ENCODE assay signal across 16 mouse cellular contexts in genomic region chr5:113629248-113629647, GRCm38 (mm10).
"Had no signal": no experiment of that assay in that cellular context is flagged by ENCODE, and none has a peak within 500 bp of the region (broad histone marks: within the 10 kb centered on the region; RNA-seq: fewer than 3 reads in every experiment).

No protein-coding gene starts in this region.

- H3K4me2 ChIP-seq: kidney, embryonic 15.5 days; limb, embryonic 12.5 days; liver, embryonic 11.5 days; liver, embryonic 15.5 days; lung, embryonic 14.5 days; midbrain, embryonic 12.5 days had no signal

- H3K4me1 ChIP-seq: liver, embryonic 15.5 days; midbrain, embryonic 12.5 days had no signal

- H3K9me3 ChIP-seq: kidney, embryonic 15.5 days; limb, embryonic 12.5 days; liver, embryonic 15.5 days; megakaryocyte, embryonic 14.5 days; midbrain, embryonic 12.5 days had no signal

- H3K27ac ChIP-seq: kidney, embryonic 15.5 days; limb, embryonic 12.5 days; liver, embryonic 15.5 days; macrophage; midbrain, embryonic 12.5 days had no signal

- H3K36me3 ChIP-seq: kidney, embryonic 15.5 days; limb, embryonic 12.5 days; liver, embryonic 15.5 days; midbrain, embryonic 12.5 days had no signal

- H3K27me3 ChIP-seq: liver, embryonic 15.5 days had no signal

- H3K9ac ChIP-seq: kidney, embryonic 15.5 days; limb, embryonic 12.5 days; liver, embryonic 15.5 days; lung, embryonic 14.5 days; midbrain, embryonic 12.5 days had no signal

- DNase-seq: kidney, adult 2 months; kidney, postnatal 25 days; layer of hippocampus, adult 9-11 months; layer of hippocampus, postnatal 36 days; lung, embryonic 14.5 days; right cerebral cortex, postnatal 14 days; thymus, postnatal 4 days had no signal

- H3K4me3 ChIP-seq: kidney, embryonic 15.5 days; limb, embryonic 12.5 days; liver, embryonic 15.5 days; megakaryocyte, embryonic 14.5 days; midbrain, embryonic 12.5 days had no signal

- ATAC-seq: intestine, embryonic 16.5 days; midbrain, embryonic 16.5 days had no signal
